Mouse (Mus musculus) frontal cortex, adult (tissue): ENCODE measurements at regions not wholly inside any gene's neighbourhood (a gene's known extent, or its start where the extent isn't known, plus 50 kb on each side); places are given as distances from the start of the nearest gene placed in this dataset.

Experiments used
- ATAC-seq: cut with Nextera tagmentation; 2 replicates; pipeline ENCODE4 v1.9.2; 2017; ENCODE audit warnings: mild to moderate bottlenecking, moderate library complexity, mixed read lengths; ENCODE audit not compliant: low TSS enrichment

GRCm38 (mm10) chr10:66932544-66932943 lies 163.4 kb upstream of the Jmjd1c start:
- no peak for ATAC-seq

- no peak for ATAC-seq
These were observed 162.2 kb upstream of the Jmjd1c start for GRCm38 (mm10) chr10:66933689-66934088.

GRCm38 (mm10) chr10:66935731-66936130 lies 160.2 kb upstream of the Jmjd1c start:
- no peak for ATAC-seq

- no peak for ATAC-seq
These were observed 158.8 kb upstream of the Jmjd1c start for GRCm38 (mm10) chr10:66937116-66937515.

GRCm38 (mm10) chr10:66940368-66940767 lies 155.6 kb upstream of the Jmjd1c start:
- no peak for ATAC-seq

GRCm38 (mm10) chr10:66940922-66941321 lies 155.0 kb upstream of the Jmjd1c start:
- ATAC-seq = no peak

- no peak for ATAC-seq
These were observed 154.0 kb upstream of the Jmjd1c start for GRCm38 (mm10) chr10:66941974-66942373.

GRCm38 (mm10) chr10:66943875-66944274 lies 152.1 kb upstream of the Jmjd1c start:
- no peak for ATAC-seq

GRCm38 (mm10) chr10:66946161-66946560 lies 149.8 kb upstream of the Jmjd1c start:
- ATAC-seq = no peak

GRCm38 (mm10) chr10:66948329-66948728 lies 147.6 kb upstream of the Jmjd1c start:
- ATAC-seq = no peak

GRCm38 (mm10) chr10:66950441-66950840 lies 145.5 kb upstream of the Jmjd1c start:
- peak; percentile 41; the same call in 1 of the 2 replicates for ATAC-seq

- no peak for ATAC-seq
These were observed 144.6 kb upstream of the Jmjd1c start for GRCm38 (mm10) chr10:66951231-66951822.

GRCm38 (mm10) chr10:66951935-66952334 lies 144.0 kb upstream of the Jmjd1c start:
- ATAC-seq = no peak

- ATAC-seq = 0 out of 2 replicates have a peak, but pooled peaks have one; percentile 20
These were observed 142.5 kb upstream of the Jmjd1c start for GRCm38 (mm10) chr10:66953248-66953975.

GRCm38 (mm10) chr10:66953976-66954505 lies 141.9 kb upstream of the Jmjd1c start:
- ATAC-seq = no peak

GRCm38 (mm10) chr10:66955430-66955829 lies 140.5 kb upstream of the Jmjd1c start:
- no peak for ATAC-seq

GRCm38 (mm10) chr10:66956619-66957018 lies 139.3 kb upstream of the Jmjd1c start:
- no peak for ATAC-seq

- ATAC-seq = no peak
These were observed 138.6 kb upstream of the Jmjd1c start for GRCm38 (mm10) chr10:66957373-66957772.
